Mouse (Mus musculus): ENCODE measurements around the gene Zfp738.
"Not testable (repeated sequence)": the region's sequence is repeated elsewhere in the genome, so short reads cannot be mapped to it uniquely, and the experiment has no call there.

Zfp738 gene

DNA sequence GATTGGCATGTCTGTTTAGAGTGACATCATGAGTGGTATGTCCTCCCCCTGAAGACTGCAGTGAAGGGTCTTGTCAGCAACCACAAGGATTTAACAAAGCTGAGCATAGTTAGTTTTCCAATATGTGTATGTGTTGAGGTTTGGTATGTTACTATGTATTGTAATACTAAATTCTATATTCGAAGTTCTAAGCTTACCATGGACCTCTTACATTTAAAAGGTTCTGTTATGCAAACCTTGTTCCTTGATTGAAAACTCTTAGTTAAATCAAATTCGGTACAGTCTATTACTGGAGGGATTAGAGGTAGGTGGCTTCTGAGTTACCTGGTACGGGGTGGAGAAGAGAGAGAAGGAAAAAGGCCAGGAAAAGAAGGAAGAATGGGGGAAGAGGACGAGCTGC, at the start of gene Zfp738:
Zfp738 (minus strand) TSS at position 101 of the 400 bp plus-strand sequence.
- DNase-seq (ENCODE audit: low read depth, low spot score): no peak

DNA sequence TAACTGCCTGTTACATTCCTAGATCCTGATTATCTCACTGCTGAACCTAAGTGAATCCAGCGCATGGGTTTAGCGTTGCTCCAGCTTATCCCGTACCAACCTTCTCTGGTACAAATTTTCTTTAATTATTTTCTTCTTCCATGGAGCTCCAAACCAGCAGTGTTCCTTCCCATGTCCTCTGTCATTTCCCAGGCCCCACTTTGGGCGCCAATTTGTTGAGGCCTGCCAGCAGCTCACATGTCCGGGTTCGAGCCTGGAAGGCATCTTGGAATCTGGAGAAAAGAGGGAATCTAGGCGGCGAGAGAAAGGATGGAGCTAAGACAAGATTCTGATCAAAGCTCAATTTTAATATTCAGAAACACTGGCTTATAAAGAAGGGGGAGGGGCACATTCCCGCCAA, 47.5 kb upstream of the Zfp738 start:
- not testable (repeated sequence) for DNase-seq (ENCODE audit: low read depth, low spot score)

DNA sequence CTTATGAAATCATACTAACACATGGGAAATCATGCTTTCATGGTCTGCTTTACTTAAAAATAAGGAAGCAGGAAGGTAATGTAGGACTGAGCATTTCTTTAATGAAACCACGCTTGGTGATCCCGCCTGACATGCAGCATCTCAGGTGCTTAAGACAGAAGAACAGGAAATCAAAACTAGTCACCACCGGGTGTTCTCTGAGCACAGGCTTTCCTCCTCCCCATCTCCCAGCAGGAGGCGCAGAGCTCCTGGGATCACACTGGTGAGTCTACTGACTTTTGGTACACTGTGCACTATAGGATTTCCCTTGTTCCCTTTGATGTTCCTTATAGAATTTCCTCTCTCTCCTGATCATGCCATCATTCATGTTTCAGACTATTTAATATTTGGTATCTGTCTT, 42.6 kb upstream of the Zfp738 start:
- not testable (repeated sequence) for DNase-seq (ENCODE audit: low read depth, low spot score)

DNA sequence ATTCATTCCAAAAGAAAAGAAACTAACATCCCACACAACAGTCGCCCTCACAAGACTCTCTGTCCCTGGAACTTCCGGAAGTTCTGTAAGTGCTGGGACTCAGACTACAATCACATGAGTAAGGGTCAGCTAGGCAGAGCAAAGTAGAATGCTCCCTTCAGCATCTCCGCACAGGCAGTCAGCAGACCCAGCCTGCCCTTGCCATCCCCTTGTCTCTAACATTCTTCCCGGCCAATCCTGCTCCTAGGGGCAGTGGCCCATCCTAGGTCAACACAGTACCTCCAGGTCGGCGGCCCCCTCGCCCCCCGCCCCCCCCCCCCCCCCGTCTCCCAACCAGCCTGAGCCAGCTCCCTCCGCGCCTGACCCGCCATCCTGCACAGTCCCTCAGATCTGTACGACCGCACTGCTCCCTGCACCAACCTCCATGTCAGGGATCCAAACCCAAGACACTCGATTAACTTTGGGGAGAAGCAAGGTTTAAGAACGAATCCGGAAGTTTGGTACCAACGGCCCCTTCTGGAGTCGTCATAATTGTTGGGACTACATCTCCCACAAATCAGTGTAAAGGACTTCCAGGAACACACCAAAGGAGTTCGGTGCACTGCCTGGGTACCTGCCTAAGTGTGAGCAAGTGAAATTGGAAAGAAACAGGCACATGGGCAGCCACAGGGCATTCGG, 41.9 kb upstream of the Zfp738 start, which contains the start of gene Zfp65:
Zfp65 (minus strand) TSS at position 533 of the 678 bp plus-strand sequence.
- DNase-seq (ENCODE audit: low read depth, low spot score): peak; percentile 79

DNA sequence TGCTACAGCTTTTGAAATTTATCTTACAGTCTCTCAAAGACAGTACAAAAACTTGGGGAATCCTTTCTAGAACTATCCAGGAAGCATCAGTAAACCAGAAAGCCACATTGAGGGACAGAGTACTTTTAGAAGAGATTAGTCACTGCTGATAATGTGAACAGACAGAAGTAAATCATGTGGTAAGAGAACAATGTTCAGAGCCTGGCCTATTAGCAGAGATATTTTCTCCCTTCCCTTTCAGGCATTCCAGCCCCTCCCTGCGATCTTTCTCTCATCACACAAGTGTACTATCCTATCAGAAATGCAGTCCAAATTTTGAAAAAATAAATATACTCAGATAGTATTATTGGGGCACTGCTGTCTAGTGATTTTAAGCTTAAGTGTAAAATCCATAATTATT, 41.2 kb upstream of the Zfp738 start:
- peak; percentile 8 for DNase-seq (ENCODE audit: low read depth, low spot score)

DNA sequence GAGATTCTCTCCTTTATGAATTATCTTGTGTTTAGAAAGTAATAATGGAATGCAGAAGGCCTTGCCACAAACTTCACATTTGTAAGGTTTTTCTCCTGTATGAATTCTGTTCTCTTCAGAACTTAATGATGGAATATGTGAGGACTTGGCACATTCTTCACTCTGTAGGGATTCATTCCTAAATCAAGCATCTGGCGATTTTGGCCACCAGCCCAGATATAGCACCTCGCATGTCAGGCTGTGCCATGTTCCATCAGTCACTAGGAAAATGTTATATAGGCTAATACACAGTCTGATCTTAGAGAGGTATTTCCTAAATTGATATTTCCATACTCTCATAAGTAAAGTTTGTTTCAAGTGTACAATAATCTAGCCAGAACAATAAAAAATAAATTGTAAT, 38.5 kb upstream of the Zfp738 start:
- DNase-seq (ENCODE audit: low read depth, low spot score): not testable (repeated sequence)

DNA sequence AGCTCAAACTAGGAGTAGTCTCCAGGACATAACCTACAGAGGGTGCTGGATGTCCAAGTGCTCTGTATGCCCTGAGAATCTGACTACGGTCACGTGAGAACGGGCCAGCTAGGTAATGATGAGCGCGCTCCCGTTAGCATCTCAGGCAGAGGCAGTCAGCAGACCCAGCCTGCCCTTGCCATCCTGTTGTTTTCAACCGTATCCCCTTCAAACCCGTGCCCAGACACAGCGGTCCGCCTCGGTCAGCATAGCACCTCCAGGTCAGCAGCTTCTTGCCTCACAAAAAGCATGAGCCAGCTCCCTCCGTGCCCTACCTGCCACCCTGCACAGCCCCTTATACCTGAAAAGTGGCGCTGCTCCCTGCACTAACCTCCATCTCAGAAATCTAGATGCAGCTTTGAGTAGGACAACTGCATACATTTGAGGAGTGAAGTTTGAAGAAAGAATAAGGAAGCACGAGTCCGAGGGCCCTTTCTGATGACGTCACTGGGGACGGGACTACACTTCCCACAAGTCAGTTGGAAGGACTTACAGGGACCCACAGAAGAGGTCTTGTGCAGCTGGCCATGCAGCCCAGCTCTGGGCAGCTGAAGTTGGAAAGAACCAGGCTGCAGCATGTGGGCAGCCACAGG, 37.1 kb upstream of the Zfp738 start:
- DNase-seq (ENCODE audit: low read depth, low spot score): peak; percentile 93

DNA sequence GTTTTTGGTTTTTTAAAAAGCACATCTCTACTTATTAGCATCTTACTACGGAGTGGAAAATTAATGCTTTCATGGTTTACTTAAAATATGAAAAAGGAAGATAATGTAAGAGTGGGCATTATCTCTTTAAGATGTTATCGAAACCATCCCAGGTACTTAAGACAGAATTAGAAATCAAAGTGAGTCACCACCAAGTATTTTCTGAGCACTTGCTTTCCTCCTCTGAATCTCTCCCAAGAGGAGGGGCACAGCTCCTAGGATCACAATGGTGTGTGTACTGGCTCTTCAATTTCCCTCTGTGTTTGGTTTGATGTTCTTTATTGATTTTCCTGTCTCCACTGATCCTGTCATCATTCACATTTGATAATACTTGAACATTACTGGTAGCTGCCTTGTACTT, 3.0 kb downstream of the Zfp738 start:
- not testable (repeated sequence) for DNase-seq (ENCODE audit: low read depth, low spot score)

DNA sequence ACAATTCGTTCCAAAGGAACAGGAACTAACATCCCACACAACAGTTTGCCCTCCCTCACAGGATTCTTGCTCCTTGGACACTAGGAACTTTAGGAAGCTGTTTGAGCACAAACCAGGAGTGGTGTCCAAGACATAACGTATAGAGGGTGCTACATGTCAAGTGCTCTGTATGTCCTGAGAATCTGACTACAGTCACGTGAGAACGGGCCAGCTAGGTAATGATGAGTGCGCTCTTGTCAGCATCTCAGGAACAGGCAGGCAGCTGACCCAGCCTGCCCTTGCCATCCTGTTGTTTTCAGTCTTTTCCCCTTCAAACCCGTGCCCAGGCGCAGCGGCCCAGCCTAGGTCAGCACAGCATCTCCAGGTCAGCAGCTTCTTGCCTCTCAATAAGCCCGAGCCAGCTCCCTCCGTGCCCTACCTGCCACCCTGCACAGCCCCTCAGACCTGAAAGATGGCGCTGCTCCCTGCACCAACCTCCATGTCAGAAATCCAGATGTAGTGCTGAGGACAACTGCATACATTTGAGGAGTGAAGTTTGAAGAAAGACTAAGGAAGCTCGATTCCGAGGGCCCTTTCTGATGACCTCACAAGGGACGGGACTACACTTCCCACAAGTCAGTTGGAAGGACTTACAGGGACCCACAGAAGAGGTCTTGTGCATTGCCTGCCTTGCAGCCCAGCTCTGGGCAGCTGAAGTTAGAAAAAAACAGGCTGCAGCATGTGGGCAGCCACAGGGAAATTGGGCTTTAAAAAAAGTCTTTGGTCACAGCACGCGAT, 3.7 kb downstream of the Zfp738 start:
- peak; percentile 87 for DNase-seq (ENCODE audit: low read depth, low spot score)

DNA sequence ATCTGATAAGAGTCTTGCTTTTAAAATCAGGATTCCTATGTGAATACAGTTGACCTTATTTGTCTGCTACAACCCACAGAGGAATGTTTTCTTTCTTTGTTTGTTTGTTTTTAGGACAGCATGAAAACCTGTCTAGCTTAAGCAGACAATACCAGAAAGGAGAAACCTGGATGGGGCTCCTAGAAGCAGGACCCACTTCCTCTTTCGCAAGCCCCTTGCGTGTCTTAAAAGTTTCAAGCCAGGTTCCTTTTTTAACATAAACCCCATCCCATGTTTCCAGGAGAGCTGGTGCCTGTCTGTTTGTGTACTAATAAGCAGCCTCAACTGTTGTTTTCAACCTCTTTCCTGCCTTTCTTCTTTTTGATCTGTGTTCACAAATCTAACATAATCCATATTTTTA, 12.0 kb downstream of the Zfp738 start:
- peak; percentile 41 for DNase-seq (ENCODE audit: low read depth, low spot score)

DNA sequence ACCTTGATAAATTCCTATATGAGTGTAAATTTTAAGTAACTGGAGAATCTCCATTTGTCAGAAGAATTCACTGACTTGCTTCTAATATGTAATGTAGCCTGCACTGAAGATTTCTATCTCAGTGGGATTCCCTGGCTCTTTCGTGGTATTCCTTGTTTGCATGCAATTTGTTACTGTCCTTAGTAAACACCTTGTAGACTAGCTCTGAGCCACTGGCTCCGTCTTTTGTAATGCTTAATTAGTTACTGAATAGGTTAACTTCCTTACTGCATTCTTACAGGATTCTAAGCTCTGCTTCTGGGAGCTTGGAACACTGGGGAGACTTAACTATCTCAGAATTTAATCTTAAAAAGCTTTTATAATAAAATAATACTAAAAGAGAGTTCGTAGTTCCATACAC, 34.4 kb downstream of the Zfp738 start:
- no peak for DNase-seq (ENCODE audit: low read depth, low spot score)

DNA sequence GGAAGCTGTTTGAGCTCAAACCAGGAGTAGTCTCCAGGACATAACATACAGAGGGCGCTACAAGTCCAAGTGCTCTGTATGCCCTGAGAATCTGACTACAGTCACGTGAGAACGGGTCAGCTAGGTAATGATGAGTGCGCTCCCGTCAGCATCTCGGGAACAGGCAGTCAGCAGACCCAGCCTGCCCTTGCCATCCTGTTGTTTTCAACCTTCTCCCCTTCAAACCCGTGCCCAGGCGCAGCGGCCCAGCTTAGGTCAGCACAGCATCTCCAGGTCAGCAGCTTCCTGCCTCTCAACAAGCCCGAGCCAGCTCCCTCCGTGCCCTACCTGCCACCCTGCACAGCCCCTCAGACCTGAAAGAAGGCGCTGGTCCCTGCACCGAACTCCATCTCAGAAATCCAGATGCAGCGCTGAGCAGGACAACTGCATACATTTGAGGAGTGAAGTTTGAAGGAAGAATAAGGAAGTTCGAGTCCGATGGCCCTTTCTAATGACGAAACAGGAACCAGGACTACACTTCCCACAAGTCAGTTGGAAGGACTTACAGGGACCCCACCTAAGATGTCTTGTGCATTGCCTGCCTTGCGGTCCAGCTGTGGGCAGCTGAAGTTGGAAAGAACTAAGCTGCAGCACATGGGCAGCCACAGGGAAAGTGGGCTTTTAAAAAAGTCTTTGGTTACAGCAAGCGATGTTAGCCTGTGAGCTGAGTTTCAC, 49.4 kb downstream of the Zfp738 start, which contains the start of the genes Gm49345 and Zfp729a:
Gm49345 (minus strand) TSS at position 476 of the 714 bp plus-strand sequence.
Zfp729a (minus strand) TSS at position 498 of the 714 bp plus-strand sequence.
- DNase-seq (ENCODE audit: low read depth, low spot score): peak; percentile 91

DNA sequence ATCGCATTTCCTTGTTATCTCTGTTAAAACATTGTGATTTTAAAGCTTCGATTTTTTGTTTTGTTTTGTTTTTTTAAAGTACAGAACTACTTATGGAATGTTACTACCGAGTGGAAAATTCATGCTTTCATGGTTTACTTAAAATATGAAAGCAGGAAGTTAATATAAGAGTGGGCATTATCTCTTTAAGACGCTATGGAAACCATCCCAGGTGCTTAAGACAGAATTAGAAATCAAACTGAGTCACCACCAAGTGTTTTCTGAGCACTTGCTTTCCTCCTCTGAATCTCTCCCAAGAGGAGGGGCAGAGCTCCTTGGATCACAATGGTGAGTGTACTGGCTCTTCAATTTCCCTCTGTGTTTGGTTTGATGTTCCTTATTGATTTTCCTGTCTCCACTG, 76.8 kb downstream of the Zfp738 start:
- peak; percentile 42 for DNase-seq (ENCODE audit: low read depth, low spot score)

DNA sequence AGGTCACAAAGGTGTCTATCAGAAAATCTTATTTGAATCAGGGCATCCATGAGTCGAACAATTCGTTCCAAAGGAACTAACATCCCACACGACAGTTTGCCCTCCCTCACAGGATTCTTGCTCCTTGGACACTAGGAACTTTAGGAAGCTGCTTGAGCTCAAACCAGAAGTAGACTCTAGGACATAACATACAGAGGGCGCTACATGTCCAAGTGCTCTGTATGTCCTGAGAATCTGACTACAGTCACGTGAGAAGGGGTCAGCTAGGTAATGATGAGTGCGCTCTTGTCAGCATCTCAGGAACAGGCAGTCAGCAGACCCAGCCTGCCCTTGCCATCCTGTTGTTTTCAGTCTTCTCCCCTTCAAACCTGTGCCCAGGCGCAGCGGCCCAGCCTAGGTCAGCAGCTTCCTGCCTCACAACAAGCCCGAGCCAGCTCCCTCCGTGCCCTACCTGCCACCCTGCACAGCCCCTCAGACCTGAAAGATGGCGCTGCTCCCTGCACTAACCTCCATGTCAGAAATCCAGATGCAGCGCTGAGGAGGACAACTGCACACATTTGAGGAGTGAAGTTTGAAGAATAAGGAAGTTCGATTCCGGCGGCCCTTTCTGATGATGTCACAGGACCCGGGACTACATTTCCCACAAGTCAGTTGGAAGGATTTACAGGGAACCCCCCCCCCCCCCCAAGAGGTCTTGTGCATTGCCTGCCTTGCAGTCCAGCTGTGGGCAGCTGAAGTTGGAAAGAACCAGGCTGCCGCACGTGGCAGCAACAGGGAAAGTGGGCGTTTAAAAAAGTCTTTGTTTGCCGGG, 77.6 kb downstream of the Zfp738 start, which contains the start of gene Zfp729b:
Zfp729b (minus strand) TSS at position 642 of the 811 bp plus-strand sequence.
- DNase-seq (ENCODE audit: low read depth, low spot score): peak; percentile 86

Measured in A20 (cell line).